8 mouse cellular contexts compared by ENCODE assay signal in genomic region chr8:70042583-70043455, GRCm38 (mm10). TPM values are rescaled to one million over a fixed set of nuclear protein-coding genes. Genes with fewer than 3 reads are reported as not detected.
DNase-seq lines count a peak whose midpoint lies in the region; ATAC-seq and TF ChIP-seq lines count a peak whose summit lies in the region.

TSS of gene Mau2 (minus strand) at chr8:70042734.
TSS of gene Sugp1 (plus strand) at chr8:70042813.

- no peaks in the 10 kb centered on the region for H3K27me3 ChIP-seq in hindbrain, embryonic 10.5 days (ENCODE audit: insufficient read depth, poor library complexity, severe bottlenecking)
- no peaks in the 10 kb centered on the region for H3K27me3 ChIP-seq in lung, postnatal 0 days (replicated peaks; ENCODE audit: insufficient read depth, low read length)

- TF ChIP-seq CTCF in lung, postnatal 0 days (IDR thresholded peaks at IDR 0.05) = no peak

- peak; percentile 84 for TF ChIP-seq EP300 in lung, postnatal 0 days (IDR thresholded peaks at IDR 0.05)

- WGBS in hindbrain, embryonic 10.5 days = under 1% methylated on average over 65 of the region's 65 CpGs
- WGBS in lung, postnatal 0 days = under 1% methylated on average over 65 of the region's 65 CpGs

- peak within 1 kb of the TSS; percentile 78 for H3K4me2 ChIP-seq in lung, postnatal 0 days (replicated peaks; ENCODE audit: low read depth, low read length)

- peak within 1 kb of the TSS; percentile 98 for H3K9ac ChIP-seq in lung, postnatal 0 days (replicated peaks; ENCODE audit: low read depth)

- H3K4me3 ChIP-seq in hindbrain, embryonic 10.5 days = peak within 1 kb of the TSS; percentile 88
- peak within 1 kb of the TSS; percentile 96 for H3K4me3 ChIP-seq in lung, postnatal 0 days (ENCODE audit: low read depth, low read length)

- peak; percentile 96 for ATAC-seq in frontal cortex, adult (ENCODE audit: low TSS enrichment)
- peak; percentile 97 for ATAC-seq in lung, postnatal 0 days

- no peaks in the 10 kb centered on the region for H3K9me3 ChIP-seq in hindbrain, embryonic 10.5 days
- H3K9me3 ChIP-seq in lung, postnatal 0 days (ENCODE audit: low read length) = no peaks in the 10 kb centered on the region

- peaks cover 40% of the 10 kb centered on the region for H3K4me1 ChIP-seq in hindbrain, embryonic 10.5 days (replicated peaks)
- peaks cover 7% of the 10 kb centered on the region; the same call in 1 of the 2 replicates for H3K4me1 ChIP-seq in lung, postnatal 0 days (ENCODE audit: insufficient read depth, low read depth, low read length)

- peak within 1 kb of the TSS; percentile 93 for H3K27ac ChIP-seq in hindbrain, embryonic 10.5 days
- peak within 1 kb of the TSS; percentile 79 for H3K27ac ChIP-seq in lung, postnatal 0 days (ENCODE audit: low read length)

- peak; percentile 98 for DNase-seq in MN1 (ENCODE audit: low spot score)
- peak; percentile 96 for DNase-seq in cerebellum, adult 9-10 months
- DNase-seq in hindbrain, embryonic 10.5 days (ENCODE audit: low spot score) = peak; percentile 97
- DNase-seq in layer of hippocampus, adult 9-11 months = peak; percentile 96
- DNase-seq in lung, postnatal 0 days (ENCODE audit: low spot score) = peak; percentile 97
- DNase-seq in ovary, postnatal 14 days (ENCODE audit: low spot score) = peak; percentile 92
- DNase-seq in thymus, postnatal 14 days = peak; percentile 98

- peaks cover 10% of the 10 kb centered on the region; the same call in 1 of the 2 replicates for H3K36me3 ChIP-seq in hindbrain, embryonic 10.5 days
- no peaks in the 10 kb centered on the region for H3K36me3 ChIP-seq in lung, postnatal 0 days (ENCODE audit: insufficient read depth, low read length)

RNA-seq across cellular contexts. Expression of gene Mau2, which starts in this region (rescaled TPM):
- 62.6 and 66.8 TPM in 2 replicates for polyA plus RNA-seq in hindbrain, embryonic 10.5 days (2016; fragmentation: Nextera tagmentation; extraction: Ambion mirVana)
- 37.1 and 37.2 TPM in 2 replicates for polyA plus RNA-seq in lung, postnatal 0 days (2015; fragmentation: Nextera tagmentation; extraction: Ambion mirVana)

RNA-seq across cellular contexts. Expression of gene Sugp1, which starts in this region (rescaled TPM):
- polyA plus RNA-seq in hindbrain, embryonic 10.5 days (2016; fragmentation: Nextera tagmentation; extraction: Ambion mirVana) = 51.3 and 54.2 TPM in 2 replicates
- 25.4 and 27.3 TPM in 2 replicates for polyA plus RNA-seq in lung, postnatal 0 days (2015; fragmentation: Nextera tagmentation; extraction: Ambion mirVana)

Comparison
In these comparisons a context has a peak if more than half of its experiments do, and no peak if none do; other contexts are left out.
1. Peak in every context shown above with its lines: DNase-seq, ATAC-seq, H3K4me3 ChIP-seq and H3K27ac ChIP-seq.